ENCODE assay signal across 7 mouse cellular contexts in genomic region chr11:31545514-31545913, GRCm38 (mm10).
DNase-seq lines count a peak whose midpoint lies in the region; ATAC-seq and TF ChIP-seq lines count a peak whose summit lies in the region.
"Not testable (repeated sequence)": the region's sequence is repeated elsewhere in the genome, so short reads cannot be mapped to it uniquely, and the experiment has no call there.

No protein-coding gene starts in this region.

- not testable (repeated sequence) for H3K4me2 ChIP-seq in CH12.LX (ENCODE audit: insufficient read depth, low read depth, poor library complexity, severe bottlenecking); heart, postnatal 0 days (ENCODE audit: low read depth, low read length); liver, postnatal 0 days (ENCODE audit: low read depth, low read length)

- not testable (repeated sequence) for TF ChIP-seq CTCF in CH12.LX (conservative IDR thresholded peaks at IDR 0.05 in 1 of 2, IDR thresholded peaks at IDR 0.05 in 1 of 2; ENCODE audit: low read depth in 2 of 2, low read length in 2 of 2); heart, adult 2 months (IDR thresholded peaks at IDR 0.05); heart, postnatal 0 days (IDR thresholded peaks at IDR 0.05; ENCODE audit: low read depth); liver, postnatal 0 days (IDR thresholded peaks at IDR 0.05; ENCODE audit: low read depth)

- peak; percentile 74 for ATAC-seq in heart, postnatal 0 days (ENCODE audit: insufficient read depth, low read depth)
- not testable (repeated sequence) for ATAC-seq in liver, postnatal 0 days

- in situ Hi-C loops in CH12.LX (cut with MboI; ENCODE audit: low pct_ligation_motif_present, low pct_unique_long_range_greater_than_20kb, low sequenced_read_pairs): not testable (repeated sequence)

- not testable (repeated sequence) for TF ChIP-seq EP300 in CH12.LX (IDR thresholded peaks at IDR 0.05; ENCODE audit: low read length); heart, adult 2 months (IDR thresholded peaks at IDR 0.05; ENCODE audit: insufficient read depth, low read depth, low read length); heart, postnatal 0 days (IDR thresholded peaks at IDR 0.05; ENCODE audit: low read depth); liver, postnatal 0 days (IDR thresholded peaks at IDR 0.05; ENCODE audit: low read depth)

- DNase-seq in CH12.LX (ENCODE audit: extremely low read depth); heart, adult 2 months: not testable (repeated sequence)
- DNase-seq in MN1 (ENCODE audit: low spot score): peak; percentile 85
- peak; percentile 93 for DNase-seq in heart, adult 11 months
- peak; percentile 41 for DNase-seq in heart, postnatal 0 days (ENCODE audit: low spot score)
- DNase-seq in liver, postnatal 0 days: peak; percentile 6
- peak; percentile 2 for DNase-seq in neural tube, embryonic 10.5 days (ENCODE audit: extremely low spot score, low spot score)

- H3K79me2 ChIP-seq in CH12.LX (replicated peaks; ENCODE audit: control insufficient read depth, extremely low read depth, insufficient read depth, poor library complexity, severe bottlenecking); heart, adult 2 months (replicated peaks; ENCODE audit: control insufficient read depth, insufficient read depth, low read length): not testable (repeated sequence)

- TF ChIP-seq RAD21 in CH12.LX (IDR thresholded peaks at IDR 0.05; ENCODE audit: low read depth, low read length): not testable (repeated sequence)

- WGBS in heart, adult 2 months: 65% methylated on average over 10 of the region's 10 CpGs
- 62% methylated on average over 10 of the region's 10 CpGs for WGBS in heart, postnatal 0 days
- WGBS in liver, postnatal 0 days (ENCODE audit: insufficient replicate concordance): 76% methylated on average over 10 of the region's 10 CpGs

- dilution Hi-C loops in CH12.LX (cut with MboI; ENCODE audit: extremely low pct_ligation_motif_present, extremely low pct_unique_long_range_greater_than_20kb, low sequenced_read_pairs): not testable (repeated sequence)

- H3K4me1 ChIP-seq in CH12.LX (ENCODE audit: control insufficient read depth in 1 of 2, insufficient read depth in 2 of 2); heart, adult 2 months (ENCODE audit: control insufficient read depth, insufficient read depth, low read length); liver, postnatal 0 days (ENCODE audit: insufficient read depth): not testable (repeated sequence)
- peaks cover 21% of the 10 kb centered on the region for H3K4me1 ChIP-seq in heart, postnatal 0 days (ENCODE audit: control insufficient read depth, insufficient read depth)

- H3K4me3 ChIP-seq in CH12.LX (replicated peaks in 1 of 3; ENCODE audit: low read depth in 2 of 3, low read length in 2 of 3, poor library complexity in 1 of 3); heart, adult 2 months; heart, postnatal 0 days (ENCODE audit: low read depth, low read length); liver, postnatal 0 days (ENCODE audit: low read depth, low read length): not testable (repeated sequence)

- H3K27ac ChIP-seq in CH12.LX (ENCODE audit: insufficient read depth, low read depth); liver, postnatal 0 days (ENCODE audit: low read depth): not testable (repeated sequence)
- H3K27ac ChIP-seq in heart, adult 2 months: peak overlapping the region; percentile 36
- H3K27ac ChIP-seq in heart, postnatal 0 days (ENCODE audit: low read depth): peak overlapping the region; percentile 51

- not testable (repeated sequence) for H3K9ac ChIP-seq in CH12.LX (ENCODE audit: insufficient read depth, low read depth); heart, adult 2 months (ENCODE audit: low read depth, low read length); heart, postnatal 0 days (replicated peaks; ENCODE audit: low read depth, low read length); liver, postnatal 0 days (replicated peaks)

- not testable (repeated sequence) for H3K9me3 ChIP-seq in CH12.LX (replicated peaks; ENCODE audit: low read length); heart, postnatal 0 days (replicated peaks; ENCODE audit: control insufficient read depth, low read length); liver, postnatal 0 days (ENCODE audit: low read length)

- not testable (repeated sequence) for H3K36me3 ChIP-seq in CH12.LX (replicated peaks in 1 of 2; ENCODE audit: control insufficient read depth in 1 of 2, insufficient read depth in 1 of 2, low read length in 1 of 2); heart, adult 2 months (ENCODE audit: control insufficient read depth, insufficient read depth, low read length); heart, postnatal 0 days (replicated peaks; ENCODE audit: control insufficient read depth, insufficient read depth, low read length); liver, postnatal 0 days (replicated peaks; ENCODE audit: insufficient read depth, low read length)

- H3K27me3 ChIP-seq in CH12.LX (replicated peaks); heart, adult 2 months (ENCODE audit: control insufficient read depth, insufficient read depth, low read length); heart, postnatal 0 days (ENCODE audit: control insufficient read depth, insufficient read depth, low read length); liver, postnatal 0 days (ENCODE audit: insufficient read depth, low read length): not testable (repeated sequence)

- intact Hi-C loops in heart, adult 2 months (cut with DNase I): not testable (repeated sequence)

- TF ChIP-seq POLR2A in CH12.LX (IDR thresholded peaks at IDR 0.05; ENCODE audit: low read depth, low read length): not testable (repeated sequence)
- peak; percentile 52; the same call in 1 of the 2 replicates for TF ChIP-seq POLR2A in heart, adult 2 months (IDR thresholded peaks at IDR 0.05; ENCODE audit: insufficient read depth, low read depth, low read length)

TF ChIP-seq in CH12.LX, 34 proteins besides CTCF, POLR2A, EP300 and RAD21:
- TF ChIP-seq NRF1 (IDR thresholded peaks at IDR 0.05; ENCODE audit: low read depth, low read length): peak; percentile 56
